Mouse (Mus musculus) forebrain, embryonic 12.5 days (tissue): ENCODE measurements around the gene Rnf7. TPM values are rescaled to one million over a fixed set of nuclear protein-coding genes. Genes with fewer than 3 reads are reported as not detected.
"Not testable (repeated sequence)": the region's sequence is repeated elsewhere in the genome, so short reads cannot be mapped to it uniquely, and the experiment has no call there.

Experiments
- ATAC-seq: fragments of 200-750 bp; cut with Nextera tagmentation; 2 replicates; pipeline ENCODE4 v1.8.0; 2017; ENCODE audit warnings: moderate TSS enrichment; ENCODE audit not compliant: low FRiP score
- H3K27ac ChIP-seq: fragments of 300-500 bp; sonication (generic); 2 replicates; pipeline ENCODE4 v1.5.1; 2016; ENCODE audit warnings: mild to moderate bottlenecking
- H3K27me3 ChIP-seq: fragments of 300-500 bp; sonication (generic); 2 replicates; pipeline ENCODE4 v1.6.1; 2016; ENCODE audit warnings: mild to moderate bottlenecking
- H3K36me3 ChIP-seq: fragments of 300-500 bp; sonication (generic); replicated peaks from 2 replicates; pipeline ENCODE4 v1.6.1; 2016; ENCODE audit warnings: mild to moderate bottlenecking
- H3K4me1 ChIP-seq: fragments of 300-500 bp; sonication (generic); 2 replicates; pipeline ENCODE4 v1.6.1; 2016
- H3K4me2 ChIP-seq: fragments of 300-500 bp; sonication (generic); 2 replicates; pipeline ENCODE4 v1.6.1; 2016; ENCODE audit warnings: mild to moderate bottlenecking, moderate library complexity
- H3K4me3 ChIP-seq: fragments of 300-500 bp; sonication (generic); replicated peaks from 2 replicates; pipeline ENCODE4 v1.5.1; 2016; ENCODE audit warnings: mild to moderate bottlenecking
- H3K9ac ChIP-seq: fragments of 300-500 bp; sonication (generic); 2 replicates; pipeline ENCODE4 v1.6.1; 2016; ENCODE audit warnings: mild to moderate bottlenecking
- H3K9me3 ChIP-seq: fragments of 300-500 bp; sonication (generic); 2 replicates; pipeline ENCODE4 v1.6.1; 2016
- WGBS: fragments of 180-500 bp; shearing (Covaris S2); methylation state at CpG from one replicate; pipeline ENCODE4 v1.1.7; 2016; 5-methylcytosine and 5-hydroxymethylcytosine counted together
- polyA plus RNA-seq: library from polyadenylated mRNA; unstranded; fragments of >200 nt; fragmentation: Nextera tagmentation; extraction: Ambion mirVana; gene quantifications from 2 replicates; pipeline ENCODE4 v1.2.1, GENCODE M21; 2016

Rnf7 gene
- 231 and 238 TPM in 2 replicates for polyA plus RNA-seq

- Histone ChIP-seq H3K4me2 (peak within 1 kb of the TSS; percentile 71), H3K9ac (peak within 1 kb of the TSS; percentile 87), H3K4me3 (peak within 1 kb of the TSS; percentile 90), H3K9me3 (no peaks in the 10 kb centered on the region), H3K4me1 (peaks cover 22% of the 10 kb centered on the region), H3K27me3 (peaks cover 14% of the 10 kb centered on the region; the same call in 1 of the 2 replicates), H3K27ac (peak within 1 kb of the TSS; percentile 88), H3K36me3 (peaks cover 17% of the 10 kb centered on the region)
- ATAC-seq: peak; percentile 99
- 1% methylated on average over 71 of the region's 74 CpGs for WGBS
Measured at GRCm38 (mm10) chr9:96478071-96478888, at the start of gene Rnf7. TSS of gene Rnf7 (minus strand) at chr9:96478675.

GRCm38 (mm10) chr9:96526011-96526410 is 47.5 kb upstream of the Rnf7 start:
- no peak for ATAC-seq
- H3K9me3 ChIP-seq: no peaks in the 10 kb centered on the region
- WGBS: 82% methylated on average over 4 of the region's 4 CpGs

GRCm38 (mm10) chr9:96524972-96525506 is 46.6 kb upstream of the Rnf7 start, which contains the start of gene Gm28729:
TSS of gene Gm28729 (minus strand) at chr9:96525264.
- H3K4me2 ChIP-seq: no peak within 1 kb of the TSS
- no peak within 1 kb of the TSS for H3K27ac ChIP-seq
- no peaks in the 10 kb centered on the region for H3K9me3 ChIP-seq
- WGBS: 61% methylated on average over 12 of the region's 12 CpGs
- no peak within 1 kb of the TSS for H3K4me3 ChIP-seq
- 0 out of 2 replicates have a peak, but pooled peaks cover 5% of the 10 kb centered on the region for H3K4me1 ChIP-seq
- no peak within 1 kb of the TSS for H3K9ac ChIP-seq
- H3K36me3 ChIP-seq: no peaks in the 10 kb centered on the region
- no peak for ATAC-seq
- peaks cover 3% of the 10 kb centered on the region; the same call in 1 of the 2 replicates for H3K27me3 ChIP-seq

More at GRCm38 (mm10) chr9:96526011-96526410, 47.5 kb upstream of the Rnf7 start:
- no peak overlapping the region for H3K27ac ChIP-seq
- H3K4me3 ChIP-seq: no peak overlapping the region
- H3K9ac ChIP-seq: no peak overlapping the region
- H3K27me3 ChIP-seq: peaks cover 3% of the 10 kb centered on the region; the same call in 1 of the 2 replicates
- H3K36me3 ChIP-seq: no peaks in the 10 kb centered on the region
- H3K4me2 ChIP-seq: no peak overlapping the region
- H3K4me1 ChIP-seq: 0 out of 2 replicates have a peak, but pooled peaks cover 5% of the 10 kb centered on the region

- 90% methylated on average over 5 of the region's 5 CpGs for WGBS
- H3K27me3 ChIP-seq: peaks cover 3% of the 10 kb centered on the region; the same call in 1 of the 2 replicates
Measured at GRCm38 (mm10) chr9:96523148-96523547, 44.7 kb upstream of the Rnf7 start.

GRCm38 (mm10) chr9:96521574-96521973 is 43.1 kb upstream of the Rnf7 start:
- not testable (repeated sequence) for H3K9me3 ChIP-seq, H3K4me3 ChIP-seq, H3K9ac ChIP-seq, H3K4me2 ChIP-seq, H3K4me1 ChIP-seq, H3K36me3 ChIP-seq, H3K27me3 ChIP-seq, H3K27ac ChIP-seq, ATAC-seq
- WGBS: 82% methylated on average over 2 of the region's 2 CpGs

More at GRCm38 (mm10) chr9:96523148-96523547, 44.7 kb upstream of the Rnf7 start:
- Histone ChIP-seq H3K4me3 (no peak overlapping the region), H3K4me2 (no peak overlapping the region), H3K4me1 (0 out of 2 replicates have a peak, but pooled peaks cover 5% of the 10 kb centered on the region), H3K36me3 (no peaks in the 10 kb centered on the region), H3K9me3 (no peaks in the 10 kb centered on the region), H3K9ac (no peak overlapping the region), H3K27ac (no peak overlapping the region)
- no peak for ATAC-seq

GRCm38 (mm10) chr9:96517429-96517828 is 39.0 kb upstream of the Rnf7 start:
- ATAC-seq: no peak
- Histone ChIP-seq H3K9me3 (no peaks in the 10 kb centered on the region), H3K9ac (no peak overlapping the region), H3K4me3 (no peak overlapping the region), H3K27ac (no peak overlapping the region), H3K36me3 (no peaks in the 10 kb centered on the region), H3K27me3 (no peaks in the 10 kb centered on the region), H3K4me2 (no peak overlapping the region), H3K4me1 (no peaks in the 10 kb centered on the region)
- WGBS: 37% methylated on average over 4 of the region's 4 CpGs

- H3K4me3 ChIP-seq: no peak overlapping the region
- no peaks in the 10 kb centered on the region for H3K27me3 ChIP-seq
- no peak overlapping the region for H3K9ac ChIP-seq
- no peaks in the 10 kb centered on the region for H3K36me3 ChIP-seq
- no peak for ATAC-seq
- no peaks in the 10 kb centered on the region for H3K9me3 ChIP-seq
- no peaks in the 10 kb centered on the region for H3K4me1 ChIP-seq
- no peak overlapping the region for H3K27ac ChIP-seq
- no peak overlapping the region for H3K4me2 ChIP-seq
- WGBS: 75% methylated on average over 3 of the region's 3 CpGs
Measured at GRCm38 (mm10) chr9:96516806-96517205, 38.3 kb upstream of the Rnf7 start.

- H3K27me3 ChIP-seq: no peaks in the 10 kb centered on the region
- 82% methylated on average over 5 of the region's 5 CpGs for WGBS
- no peak overlapping the region for H3K9ac ChIP-seq
- no peaks in the 10 kb centered on the region for H3K36me3 ChIP-seq
- no peak overlapping the region for H3K27ac ChIP-seq
- no peaks in the 10 kb centered on the region for H3K9me3 ChIP-seq
- H3K4me3 ChIP-seq: no peak overlapping the region
- H3K4me1 ChIP-seq: no peaks in the 10 kb centered on the region
- no peak for ATAC-seq
- H3K4me2 ChIP-seq: no peak overlapping the region
Measured at GRCm38 (mm10) chr9:96515737-96516136, 37.3 kb upstream of the Rnf7 start.

GRCm38 (mm10) chr9:96514278-96514677 is 35.8 kb upstream of the Rnf7 start:
- Histone ChIP-seq H3K36me3 (no peaks in the 10 kb centered on the region), H3K27me3 (no peaks in the 10 kb centered on the region), H3K27ac (no peak overlapping the region), H3K4me1 (no peaks in the 10 kb centered on the region), H3K9me3 (no peaks in the 10 kb centered on the region), H3K9ac (no peak overlapping the region), H3K4me3 (no peak overlapping the region), H3K4me2 (no peak overlapping the region)
- ATAC-seq: no peak
- WGBS: 90% methylated on average over 5 of the region's 5 CpGs

GRCm38 (mm10) chr9:96506011-96506498 is 27.6 kb upstream of the Rnf7 start:
- no peaks in the 10 kb centered on the region for H3K36me3 ChIP-seq
- H3K9ac ChIP-seq: no peak overlapping the region; the same call in 1 of the 2 replicates
- peaks cover 2% of the 10 kb centered on the region; the same call in 1 of the 2 replicates for H3K27me3 ChIP-seq
- peak; percentile 82 for ATAC-seq
- H3K4me1 ChIP-seq: peaks cover 8% of the 10 kb centered on the region
- H3K27ac ChIP-seq: no peak overlapping the region
- H3K9me3 ChIP-seq: no peaks in the 10 kb centered on the region
- WGBS: 45% methylated on average over 10 of the region's 10 CpGs
- peak overlapping the region; percentile 35 for H3K4me2 ChIP-seq
- H3K4me3 ChIP-seq: no peak overlapping the region

GRCm38 (mm10) chr9:96505156-96505555 is 26.7 kb upstream of the Rnf7 start:
- Histone ChIP-seq H3K27me3 (peaks cover 2% of the 10 kb centered on the region; the same call in 1 of the 2 replicates), H3K4me2 (no peak overlapping the region), H3K4me3 (no peak overlapping the region), H3K27ac (no peak overlapping the region), H3K36me3 (no peaks in the 10 kb centered on the region), H3K9me3 (no peaks in the 10 kb centered on the region), H3K4me1 (peaks cover 8% of the 10 kb centered on the region), H3K9ac (no peak overlapping the region)
- 88% methylated on average over 4 of the region's 4 CpGs for WGBS
- ATAC-seq: no peak

- Histone ChIP-seq H3K9ac (no peak overlapping the region), H3K27me3 (peaks cover 2% of the 10 kb centered on the region; the same call in 1 of the 2 replicates), H3K36me3 (no peaks in the 10 kb centered on the region), H3K4me1 (peaks cover 8% of the 10 kb centered on the region), H3K9me3 (no peaks in the 10 kb centered on the region), H3K4me3 (no peak overlapping the region), H3K27ac (no peak overlapping the region), H3K4me2 (no peak overlapping the region)
- ATAC-seq: no peak
- 87% methylated on average over 17 of the region's 17 CpGs for WGBS
Measured at GRCm38 (mm10) chr9:96504116-96504895, 25.8 kb upstream of the Rnf7 start.
